Mouse (Mus musculus) liver, adult 2 months (tissue): ENCODE results near the gene Macf1.

Experiments
- CTCF ChIP-seq: fragments of 200-500 bp; IDR thresholded peaks from 2 replicates; pipeline ENCODE4 v1.5.1; 2011; ENCODE audit warnings: low read depth, low read length, control low read depth
- POLR2A ChIP-seq: fragments of 200-500 bp; IDR thresholded peaks from 2 replicates; pipeline ENCODE4 v1.6.1; 2011; ENCODE audit warnings: low read length, control low read depth; ENCODE audit not compliant: insufficient read depth; ENCODE audit errors: extremely low read depth

- no peak for TF ChIP-seq CTCF
- no peak for TF ChIP-seq POLR2A
Measured at GRCm38 (mm10) chr4:123647109-123647508, 37.1 kb downstream of the Macf1 start.
